Mouse (Mus musculus): ENCODE measurements at regions not wholly inside any gene's neighbourhood (a gene's known extent, or its start where the extent isn't known, plus 50 kb on each side); places are given as distances from the start of the nearest gene placed in this dataset.
A peak's percentile ranks its signal among the peaks of the same experiment; 100 is the strongest.

DNA sequence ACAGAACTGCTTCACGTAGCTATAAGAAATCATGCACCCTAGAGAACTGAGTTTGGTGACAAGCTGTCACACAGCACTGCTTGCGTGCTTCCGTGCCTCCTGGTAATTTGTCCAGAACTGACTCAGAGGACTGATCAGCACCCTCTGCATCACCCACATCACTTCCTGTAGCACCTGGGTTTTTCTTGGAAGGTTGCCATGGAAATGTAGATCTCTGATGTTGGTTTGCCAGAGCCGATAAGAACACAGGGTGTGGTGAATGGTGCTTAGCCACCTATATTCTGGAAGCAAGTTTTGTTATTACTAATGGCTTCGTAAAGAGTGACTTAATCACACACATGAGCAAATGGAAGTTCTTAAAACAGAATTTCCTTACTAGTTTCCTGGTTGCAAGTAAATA is 188.2 kb upstream of the Sema3a start (continued):
- TF ChIP-seq ZC3H11A (IDR thresholded peaks at IDR 0.05; ENCODE audit: low read depth, low read length) (no peak), CHD2 (IDR thresholded peaks at IDR 0.05; ENCODE audit: low read length) (no peak), GATA1 (IDR thresholded peaks at IDR 0.05; ENCODE audit: low read depth, low read length) (peak; percentile 75), CTCF (IDR thresholded peaks at IDR 0.05 in 2 of 3, conservative IDR thresholded peaks at IDR 0.05 in 1 of 3; ENCODE audit: control insufficient read depth in 1 of 3, insufficient read depth in 1 of 3, low read depth in 2 of 3, low read length in 3 of 3, poor library complexity in 1 of 3, severe bottlenecking in 1 of 3) (no peak), KAT2A (conservative IDR thresholded peaks at IDR 0.05; ENCODE audit: low read depth, low read length) (0 out of 2 replicates have a peak, but pooled peaks have one; percentile 19), SMC3 (IDR thresholded peaks at IDR 0.05; ENCODE audit: low read depth, low read length) (no peak), MAX (IDR thresholded peaks at IDR 0.05; ENCODE audit: low read length) (no peak), MAFK (IDR thresholded peaks at IDR 0.05; ENCODE audit: borderline replicate concordance, low read depth, low read length) (no peak), ELF1 (IDR thresholded peaks at IDR 0.05; ENCODE audit: low read depth, low read length) (no peak), GABPA (IDR thresholded peaks at IDR 0.05; ENCODE audit: low read depth, low read length) (no peak), HCFC1 (IDR thresholded peaks at IDR 0.05; ENCODE audit: low read depth, low read length) (0 out of 2 replicates have a peak, but pooled peaks have one; percentile 26), NRF1 (IDR thresholded peaks at IDR 0.05; ENCODE audit: insufficient read depth, low read depth, low read length, poor library complexity, severe bottlenecking) (no peak), MEF2A (IDR thresholded peaks at IDR 0.05; ENCODE audit: extremely low read depth, insufficient replicate concordance, low read depth, low read length, poor library complexity, severe bottlenecking) (no peak), SIN3A (IDR thresholded peaks at IDR 0.05; ENCODE audit: low read length) (0 out of 2 replicates have a peak, but pooled peaks have one; percentile 61), POLR2A (IDR thresholded peaks at IDR 0.05; ENCODE audit: control insufficient read depth in 1 of 2, insufficient read depth in 1 of 2, low read depth in 1 of 2, low read length in 2 of 2, poor library complexity in 1 of 2) (no peak), RCOR1 (IDR thresholded peaks at IDR 0.05; ENCODE audit: low read depth, low read length) (peak; percentile 82), NELFE (IDR thresholded peaks at IDR 0.05; ENCODE audit: low read depth, low read length) (no peak), EP300 (IDR thresholded peaks at IDR 0.05; ENCODE audit: low read depth in 1 of 2, low read length in 2 of 2) (peak; percentile 78 to 82), MXI1 (IDR thresholded peaks at IDR 0.05; ENCODE audit: low read depth, low read length) (0 out of 2 replicates have a peak, but pooled peaks have one; percentile 41), ZMIZ1 (IDR thresholded peaks at IDR 0.05; ENCODE audit: low read depth, low read length) (no peak)

GRCm38 (mm10) chr5:12938162-12938852 is 186.9 kb upstream of the Sema3a start:
- H3K27me3 ChIP-seq (ENCODE audit: control insufficient read depth in 1 of 2, insufficient read depth in 2 of 2, low read length in 2 of 2), result no peaks in the 10 kb centered on the region
- no peak for TF ChIP-seq ZNF384 (IDR thresholded peaks at IDR 0.05; ENCODE audit: low read depth, low read length)
- TF ChIP-seq NRF1 (IDR thresholded peaks at IDR 0.05; ENCODE audit: insufficient read depth, low read depth, low read length, poor library complexity, severe bottlenecking), result no peak
- no peak for TF ChIP-seq SMC3 (IDR thresholded peaks at IDR 0.05; ENCODE audit: low read depth, low read length)
- TF ChIP-seq MYB (IDR thresholded peaks at IDR 0.05; ENCODE audit: low read depth, low read length), result no peak
- TF ChIP-seq MYC (IDR thresholded peaks at IDR 0.05; ENCODE audit: low read depth, low read length), result no peak
- no peak for TF ChIP-seq POLR2A (IDR thresholded peaks at IDR 0.05; ENCODE audit: control insufficient read depth in 1 of 2, insufficient read depth in 1 of 2, low read depth in 1 of 2, low read length in 2 of 2, poor library complexity in 1 of 2)
- no peak for TF ChIP-seq USF2 (IDR thresholded peaks at IDR 0.05; ENCODE audit: borderline replicate concordance in 1 of 2, insufficient read depth in 1 of 2, low read depth in 1 of 2, low read length in 2 of 2)
- no peak for TF ChIP-seq POLR2AphosphoS5 (IDR thresholded peaks at IDR 0.05; ENCODE audit: borderline replicate concordance, low read depth, low read length)
- no peak for DNase-seq (ENCODE audit: low read depth, low spot score)
- H3K79me2 ChIP-seq (ENCODE audit: control insufficient read depth, insufficient read depth, low read length, poor library complexity), result no peaks in the 10 kb centered on the region
- peaks cover 6 to 7% of the 10 kb centered on the region in 2 experiments for H3K4me1 ChIP-seq (ENCODE audit: control insufficient read depth in 1 of 2, insufficient read depth in 2 of 2, low read length in 2 of 2)
- no peak overlapping the region for H3K27ac ChIP-seq (ENCODE audit: control insufficient read depth, low read depth, low read length)
- H3K9ac ChIP-seq (ENCODE audit: control insufficient read depth, low read depth, low read length, poor library complexity, severe bottlenecking), result no peak overlapping the region
- H3K9me3 ChIP-seq (replicated peaks; ENCODE audit: insufficient read depth, low read length), result no peaks in the 10 kb centered on the region
- no peak overlapping the region for H3K4me3 ChIP-seq (ENCODE audit: control insufficient read depth in 1 of 2, insufficient read depth in 1 of 2, low read depth in 2 of 2, low read length in 2 of 2)
- H3K36me3 ChIP-seq (ENCODE audit: control insufficient read depth in 1 of 2, insufficient read depth in 2 of 2, low read length in 2 of 2), result peaks cover 0 to 10% of the 10 kb centered on the region in 2 experiments; a peak in 2 of 4 replicates

Measured in MEL (cell line).